Mouse (Mus musculus) megakaryocyte, embryonic 14.5 days (primary cell): ENCODE measurements around the gene Chaf1b.

Experiments used
- FLI1 ChIP-seq: IDR thresholded peaks from 2 replicates; pipeline ENCODE4 v1.6.1; 2012; ENCODE audit warnings: low read length, inconsistent platforms, mixed read lengths
- GATA1 ChIP-seq: IDR thresholded peaks from 3 replicates; pipeline ENCODE4 v1.6.1; 2012; ENCODE audit warnings: mixed read lengths, low read length, inconsistent platforms, borderline replicate concordance

- no peak for TF ChIP-seq GATA1
- TF ChIP-seq FLI1, result no peak
Measured at GRCm38 (mm10) chr16:93910735-93911665, 27.3 kb downstream of the Chaf1b start.
